Mouse (Mus musculus) heart, postnatal 0 days (tissue): ENCODE measurements around the gene Rtp2. TPM values are rescaled to one million over a fixed set of nuclear protein-coding genes. Genes with fewer than 3 reads are reported as not detected.

ENCODE experiments used
- ATAC-seq: fragments of 200-750 bp; cut with Nextera tagmentation; 2 replicates; pipeline ENCODE4 v1.8.0; 2017; ENCODE audit warnings: low read depth, moderate number of reproducible peaks, moderate library complexity; ENCODE audit not compliant: insufficient read depth
- DNase-seq: peaks from one replicate; pipeline ENCODE4 v3.0.0-alpha.2; 2016; ENCODE audit warnings: low spot score
- H3K27ac ChIP-seq: fragments of 300-500 bp; sonication (generic); 2 replicates; pipeline ENCODE4 v1.5.1; 2014; ENCODE audit warnings: low read depth, mild to moderate bottlenecking
- H3K27me3 ChIP-seq: fragments of 300-500 bp; sonication (generic); 2 replicates; pipeline ENCODE4 v1.6.1; 2014; ENCODE audit warnings: low read length, mixed read lengths; ENCODE audit not compliant: control insufficient read depth, insufficient read depth
- H3K36me3 ChIP-seq: fragments of 300-500 bp; sonication (generic); replicated peaks from 2 replicates; pipeline ENCODE4 v1.6.1; 2014; ENCODE audit warnings: low read length, mixed read lengths; ENCODE audit not compliant: control insufficient read depth, insufficient read depth
- H3K4me1 ChIP-seq: fragments of 300-500 bp; sonication (generic); 2 replicates; pipeline ENCODE4 v1.6.1; 2014; ENCODE audit warnings: antibody characterized with exemption; ENCODE audit not compliant: control insufficient read depth, insufficient read depth
- H3K4me2 ChIP-seq: fragments of 300-500 bp; sonication (generic); 2 replicates; pipeline ENCODE4 v1.6.1; 2014; ENCODE audit warnings: low read depth, mild to moderate bottlenecking, low read length, moderate library complexity
- H3K4me3 ChIP-seq: fragments of 300-500 bp; sonication (generic); 2 replicates; pipeline ENCODE4 v1.5.1; 2014; ENCODE audit warnings: low read depth, low read length
- H3K9ac ChIP-seq: fragments of 300-500 bp; sonication (generic); replicated peaks from 2 replicates; pipeline ENCODE4 v1.6.1; 2014; ENCODE audit warnings: low read depth, low read length, mixed read lengths
- H3K9me3 ChIP-seq: fragments of 300-500 bp; sonication (generic); replicated peaks from 2 replicates; pipeline ENCODE4 v1.6.1; 2016; ENCODE audit warnings: low read length; ENCODE audit not compliant: control insufficient read depth
- CTCF ChIP-seq: IDR thresholded peaks from 2 replicates; pipeline ENCODE4 v1.5.1; 2016; ENCODE audit warnings: antibody characterized with exemption, control low read depth, low read depth
- EP300 ChIP-seq: IDR thresholded peaks from 2 replicates; pipeline ENCODE4 v1.6.1; 2016; ENCODE audit warnings: antibody characterized with exemption, low read depth
- WGBS: fragments of 180-500 bp; shearing (Covaris S2); extraction: QIAGEN DNeasy Blood & Tissue Kit; methylation state at CpG from one replicate; pipeline ENCODE4 v1.1.7; 2014; 5-methylcytosine and 5-hydroxymethylcytosine counted together
- polyA plus RNA-seq: library from polyadenylated mRNA; unstranded; fragments of >200 nt; fragmentation: Nextera tagmentation; extraction: Ambion mirVana; gene quantifications from 2 replicates; pipeline ENCODE4 v1.2.1, GENCODE M21; 2015
- total RNA-seq: library from RNA; depleted of rRNA; stranded (reverse); fragments of >200 nt; gene quantifications from 2 replicates; pipeline ENCODE4 v1.2.3, GENCODE M21; 2014; ENCODE audit warnings: low replicate concordance

The Rtp2 gene
- total and polyA plus RNA-seq, 2 experiments from 2014 or later: not detected

DNA sequence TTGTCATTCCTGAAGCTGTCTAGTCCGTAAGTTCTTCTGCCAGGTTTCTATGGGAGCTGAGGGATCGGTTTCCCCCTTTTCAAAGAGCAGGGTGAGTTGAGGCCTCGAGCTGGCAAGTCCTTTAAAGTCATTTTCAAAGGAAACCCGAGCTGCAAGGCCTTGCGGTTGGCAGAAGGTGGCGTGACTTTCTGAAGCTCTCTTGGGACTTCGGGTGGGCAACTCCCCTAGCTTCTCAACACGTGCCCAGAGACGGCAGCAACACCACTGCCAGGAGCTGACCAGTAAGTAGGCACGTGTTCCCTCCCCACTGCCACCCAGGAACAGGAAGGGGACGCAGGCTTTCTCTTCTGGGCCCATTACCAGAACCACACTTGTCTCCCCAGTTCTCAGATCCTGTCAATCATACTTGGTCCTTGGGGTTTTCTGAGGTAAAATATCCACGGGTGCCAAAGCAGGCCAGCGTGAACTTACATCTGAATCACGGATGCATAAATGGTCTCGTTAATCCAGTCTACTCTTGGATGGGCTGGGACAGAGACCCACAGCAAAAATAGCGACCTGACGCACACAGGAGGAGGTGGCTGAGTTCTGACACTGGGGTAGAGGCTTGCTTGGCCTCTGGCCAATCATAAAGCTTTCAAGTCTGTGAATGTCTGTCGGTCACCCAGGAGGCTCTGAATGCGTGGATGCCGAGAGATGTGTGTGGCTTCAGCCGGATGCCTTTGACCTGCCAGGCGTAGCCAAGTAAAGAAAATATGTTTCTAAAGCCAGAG, 31.9 kb upstream of the Rtp2 start:
- TF ChIP-seq EP300: no peak
- TF ChIP-seq CTCF: no peak
- no peak overlapping the region for H3K4me2 ChIP-seq
- H3K4me1 ChIP-seq: no peaks in the 10 kb centered on the region
- DNase-seq: no peak
- 58% methylated on average over 22 of the region's 22 CpGs for WGBS
- no peak overlapping the region for H3K9ac ChIP-seq
- H3K27me3 ChIP-seq: no peaks in the 10 kb centered on the region
- no peak overlapping the region for H3K4me3 ChIP-seq
- peaks cover 5% of the 10 kb centered on the region for H3K36me3 ChIP-seq
- H3K9me3 ChIP-seq: no peaks in the 10 kb centered on the region
- H3K27ac ChIP-seq: no peak overlapping the region
- peak; percentile 51; the same call in 1 of the 2 replicates for ATAC-seq

DNA sequence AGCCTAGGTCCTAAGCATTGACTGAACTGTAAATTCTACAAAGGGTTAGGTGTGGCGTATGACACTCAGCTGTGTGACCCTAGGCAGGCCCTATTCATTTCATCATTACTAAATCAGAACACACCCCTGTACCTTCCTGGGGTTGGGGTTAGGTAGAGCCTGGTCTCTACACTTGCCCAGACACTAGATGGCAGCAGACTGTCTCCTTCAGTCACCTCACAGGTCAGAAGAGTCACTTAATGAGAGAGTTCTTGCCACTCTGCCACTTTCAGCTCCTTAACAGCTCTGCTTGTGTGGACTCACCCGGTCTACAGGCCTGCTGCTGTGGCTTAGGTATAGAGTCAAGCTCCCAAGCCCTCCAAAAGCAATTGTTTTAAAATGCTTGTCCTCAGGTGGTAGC, 30.2 kb upstream of the Rtp2 start:
- Histone ChIP-seq H3K27me3 (no peaks in the 10 kb centered on the region), H3K4me1 (no peaks in the 10 kb centered on the region), H3K9me3 (no peaks in the 10 kb centered on the region), H3K9ac (no peak overlapping the region), H3K36me3 (no peaks in the 10 kb centered on the region), H3K4me3 (no peak overlapping the region), H3K4me2 (no peak overlapping the region), H3K27ac (no peak overlapping the region)
- 71% methylated on average over 2 of the region's 2 CpGs for WGBS
- no peak for TF ChIP-seq EP300
- peak; percentile 38; the same call in 1 of the 2 replicates for TF ChIP-seq CTCF
- no peak for DNase-seq
- no peak for ATAC-seq

DNA sequence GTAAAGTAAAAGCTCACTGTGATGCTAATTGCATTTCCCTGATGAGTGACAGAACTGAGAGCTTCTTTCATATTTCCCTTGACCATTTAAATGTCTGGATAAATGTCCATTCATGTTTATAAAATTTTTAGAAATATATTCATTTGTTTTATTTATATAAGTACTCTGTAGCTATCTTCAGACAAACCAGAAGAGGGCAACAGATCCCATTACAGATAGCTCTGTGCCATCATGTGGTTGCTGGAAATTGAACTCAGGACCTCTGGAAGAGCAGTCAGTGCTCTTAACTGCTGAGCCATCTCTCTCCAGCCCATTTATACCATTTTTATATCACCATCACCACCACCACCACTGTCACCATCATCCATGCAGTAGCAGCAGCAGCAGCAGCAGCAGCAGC, 26.7 kb upstream of the Rtp2 start:
- Histone ChIP-seq H3K4me2 (no peak overlapping the region), H3K27ac (no peak overlapping the region), H3K9ac (no peak overlapping the region), H3K27me3 (no peaks in the 10 kb centered on the region), H3K36me3 (no peaks in the 10 kb centered on the region), H3K4me3 (no peak overlapping the region), H3K9me3 (no peaks in the 10 kb centered on the region), H3K4me1 (no peaks in the 10 kb centered on the region)
- no peak for TF ChIP-seq EP300
- TF ChIP-seq CTCF: no peak
- DNase-seq: no peak
- ATAC-seq: no peak

DNA sequence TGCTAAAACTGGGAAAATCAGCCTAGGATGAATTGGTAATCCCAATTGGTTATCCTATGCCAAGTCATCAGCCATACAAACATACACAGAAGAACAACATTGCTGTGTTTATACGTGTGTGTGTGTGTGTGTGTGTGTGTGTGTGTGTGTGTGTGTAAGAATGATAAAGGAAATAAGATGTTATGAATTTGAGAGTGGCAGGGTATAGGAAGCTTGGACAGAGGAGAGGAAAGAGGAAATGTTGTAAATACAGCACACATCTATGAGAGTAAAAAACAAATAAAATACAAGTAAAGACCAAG, 21.7 kb upstream of the Rtp2 start:
- H3K9ac ChIP-seq: no peak overlapping the region
- H3K4me2 ChIP-seq: no peak overlapping the region
- no peak overlapping the region for H3K27ac ChIP-seq
- H3K4me3 ChIP-seq: no peak overlapping the region
- TF ChIP-seq CTCF (no peak), EP300 (no peak)
- no peaks in the 10 kb centered on the region for H3K36me3 ChIP-seq
- no peaks in the 10 kb centered on the region for H3K27me3 ChIP-seq
- H3K9me3 ChIP-seq: no peaks in the 10 kb centered on the region
- no peak for ATAC-seq
- DNase-seq: no peak
- H3K4me1 ChIP-seq: no peaks in the 10 kb centered on the region
- 9% methylated on average over 1 of the region's 1 CpGs for WGBS

DNA sequence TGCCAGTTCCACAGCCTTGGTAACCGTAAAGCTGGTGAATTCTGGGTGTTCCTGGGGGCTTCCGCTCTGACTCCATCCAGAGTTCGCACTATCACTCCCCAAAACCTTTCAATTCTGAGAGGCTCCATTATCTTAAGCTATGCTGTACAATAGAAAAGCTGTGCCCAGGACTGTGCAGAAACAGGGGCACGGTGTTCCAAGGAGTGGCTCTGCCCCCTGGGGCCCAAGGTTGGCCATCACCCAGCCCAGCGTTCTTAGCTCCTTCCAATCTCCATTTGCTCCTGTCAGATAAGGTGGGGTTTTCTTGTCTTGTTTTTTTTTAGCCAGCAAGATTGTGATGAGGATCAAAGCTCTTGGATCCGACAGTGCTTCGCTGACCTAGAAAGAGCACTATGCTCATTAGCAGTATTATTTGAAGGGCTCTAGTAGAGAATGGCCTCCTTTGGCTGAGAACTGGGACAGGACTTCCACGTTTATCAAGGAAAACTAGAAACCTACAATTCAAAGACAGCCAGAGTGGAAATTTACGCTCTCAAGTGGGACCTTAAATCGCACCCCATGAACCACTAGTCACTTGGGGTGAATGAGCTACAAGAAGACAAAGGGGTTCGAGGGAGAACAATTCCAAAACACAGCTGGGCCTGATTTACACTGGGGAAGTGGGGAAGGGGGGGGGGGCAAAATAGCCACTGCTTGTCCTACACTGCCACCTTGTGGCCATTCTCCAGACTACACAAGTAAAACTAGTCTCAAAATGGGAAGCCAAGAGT, 21.2 kb upstream of the Rtp2 start:
- H3K9me3 ChIP-seq: no peaks in the 10 kb centered on the region
- H3K4me2 ChIP-seq: no peak overlapping the region
- no peak overlapping the region for H3K4me3 ChIP-seq
- peak; percentile 46 for DNase-seq
- ATAC-seq: no peak
- 36% methylated on average over 11 of the region's 11 CpGs for WGBS
- no peaks in the 10 kb centered on the region for H3K36me3 ChIP-seq
- H3K27me3 ChIP-seq: no peaks in the 10 kb centered on the region
- no peak overlapping the region for H3K27ac ChIP-seq
- no peak overlapping the region for H3K9ac ChIP-seq
- TF ChIP-seq EP300 (no peak), CTCF (peak; percentile 71)
- H3K4me1 ChIP-seq: no peaks in the 10 kb centered on the region
